Mouse (Mus musculus) embryonic facial prominence, embryonic 13.5 days (tissue): Measurements from ENCODE around the gene Hlx. TPM values are rescaled to one million over a fixed set of nuclear protein-coding genes. Genes with fewer than 3 reads are reported as not detected.
A peak's percentile ranks its signal among the peaks of the same experiment; 100 is the strongest.

Experiments
- ATAC-seq: fragments of 200-750 bp; cut with Nextera tagmentation; 2 replicates; pipeline ENCODE4 v1.8.0; 2017; ENCODE audit warnings: low read depth; ENCODE audit not compliant: insufficient number of reproducible peaks, insufficient read depth, low FRiP score, low TSS enrichment
- H3K27ac ChIP-seq: fragments of 300-500 bp; sonication (generic); 2 replicates; pipeline ENCODE4 v1.5.1; 2015; ENCODE audit warnings: moderate library complexity, mild to moderate bottlenecking, inconsistent platforms
- H3K27me3 ChIP-seq: fragments of 300-500 bp; sonication (generic); 2 replicates; pipeline ENCODE4 v1.6.1; 2015; ENCODE audit warnings: mild to moderate bottlenecking, inconsistent platforms
- H3K36me3 ChIP-seq: fragments of 300-500 bp; sonication (generic); 2 replicates; pipeline ENCODE4 v1.6.1; 2015; ENCODE audit warnings: mild to moderate bottlenecking, inconsistent platforms
- H3K4me1 ChIP-seq: fragments of 300-500 bp; sonication (generic); 2 replicates; pipeline ENCODE4 v1.6.1; 2015; ENCODE audit warnings: inconsistent platforms
- H3K4me2 ChIP-seq: fragments of 300-500 bp; sonication (generic); 2 replicates; pipeline ENCODE4 v1.6.1; 2015; ENCODE audit warnings: moderate library complexity, mild to moderate bottlenecking, inconsistent platforms
- H3K4me3 ChIP-seq: fragments of 300-500 bp; sonication (generic); 2 replicates; pipeline ENCODE4 v1.5.1; 2015; ENCODE audit warnings: mild to moderate bottlenecking, inconsistent platforms
- H3K9ac ChIP-seq: fragments of 300-500 bp; sonication (generic); 2 replicates; pipeline ENCODE4 v1.6.1; 2015; ENCODE audit warnings: mild to moderate bottlenecking, inconsistent platforms
- H3K9me3 ChIP-seq: fragments of 300-500 bp; sonication (generic); 2 replicates; pipeline ENCODE4 v1.6.1; 2016; ENCODE audit warnings: inconsistent platforms
- WGBS: fragments of 180-500 bp; shearing (Covaris S2); methylation state at CpG from one replicate; pipeline ENCODE4 v1.1.7; 2015; ENCODE audit warnings: mixed read lengths; 5-methylcytosine and 5-hydroxymethylcytosine counted together
- polyA plus RNA-seq: library from polyadenylated mRNA; unstranded; fragments of >200 nt; fragmentation: Nextera tagmentation; extraction: Ambion mirVana; gene quantifications from 2 replicates; pipeline ENCODE4 v1.2.1, GENCODE M21; 2015

Gene Hlx
- polyA plus RNA-seq, 1 experiment from 2014 or later: 13.3 TPM

- peaks cover 37% of the 10 kb centered on the region for H3K4me1 ChIP-seq
- 2% methylated on average over 18 of the region's 18 CpGs for WGBS
- H3K27me3 ChIP-seq: peaks cover 96% of the 10 kb centered on the region
- H3K36me3 ChIP-seq: no peaks in the 10 kb centered on the region
- H3K9ac ChIP-seq: peak overlapping the region; percentile 74
- peak overlapping the region; percentile 86 for H3K4me2 ChIP-seq
- H3K4me3 ChIP-seq: peak overlapping the region; percentile 59
- peak overlapping the region; percentile 71; the same call in 1 of the 2 replicates for H3K27ac ChIP-seq
- ATAC-seq: no peak
- no peaks in the 10 kb centered on the region for H3K9me3 ChIP-seq
These were observed 1.3 kb downstream of the Hlx start for GRCm38 (mm10) chr1:184731091-184731640.

- Histone ChIP-seq H3K4me3 (peak overlapping the region; percentile 59), H3K36me3 (no peaks in the 10 kb centered on the region), H3K4me2 (peak overlapping the region; percentile 86), H3K27ac (no peak overlapping the region), H3K4me1 (peaks cover 37% of the 10 kb centered on the region), H3K27me3 (peaks cover 96% of the 10 kb centered on the region), H3K9ac (peak overlapping the region; percentile 44), H3K9me3 (no peaks in the 10 kb centered on the region)
- 3% methylated on average over 12 of the region's 12 CpGs for WGBS
- no peak for ATAC-seq
These were observed 1.9 kb downstream of the Hlx start for GRCm38 (mm10) chr1:184730453-184731013.

GRCm38 (mm10) chr1:184729357-184730140, 2.9 kb downstream of the Hlx start:
- WGBS: 7% methylated on average over 19 of the region's 19 CpGs
- Histone ChIP-seq H3K27me3 (peaks cover 98% of the 10 kb centered on the region), H3K4me1 (peaks cover 45% of the 10 kb centered on the region), H3K9ac (0 out of 2 replicates have a peak overlapping the region, but pooled peaks have one; percentile 4), H3K4me2 (peak overlapping the region; percentile 86), H3K27ac (no peak overlapping the region), H3K36me3 (no peaks in the 10 kb centered on the region), H3K4me3 (peak overlapping the region; percentile 59), H3K9me3 (no peaks in the 10 kb centered on the region)
- no peak for ATAC-seq

GRCm38 (mm10) chr1:184728561-184729115, 3.8 kb downstream of the Hlx start:
- Histone ChIP-seq H3K27ac (no peak overlapping the region), H3K9me3 (no peaks in the 10 kb centered on the region), H3K4me2 (peak overlapping the region; percentile 86), H3K27me3 (peaks cover 98% of the 10 kb centered on the region), H3K4me3 (peak overlapping the region; percentile 45; the same call in 1 of the 2 replicates), H3K9ac (0 out of 2 replicates have a peak overlapping the region, but pooled peaks have one; percentile 52), H3K4me1 (peaks cover 46% of the 10 kb centered on the region), H3K36me3 (no peaks in the 10 kb centered on the region)
- no peak for ATAC-seq
- WGBS: 5% methylated on average over 6 of the region's 6 CpGs

- H3K9ac ChIP-seq: peak overlapping the region; percentile 52
These were observed 4.8 kb downstream of the Hlx start for GRCm38 (mm10) chr1:184727401-184728265.

GRCm38 (mm10) chr1:184726576-184727300, 5.7 kb downstream of the Hlx start:
- Histone ChIP-seq H3K4me1 (peaks cover 32% of the 10 kb centered on the region), H3K27ac (no peak overlapping the region), H3K9me3 (no peaks in the 10 kb centered on the region), H3K9ac (no peak overlapping the region), H3K36me3 (no peaks in the 10 kb centered on the region), H3K4me3 (peak overlapping the region; percentile 45; the same call in 1 of the 2 replicates), H3K27me3 (peaks cover 100% of the 10 kb centered on the region), H3K4me2 (peak overlapping the region; percentile 86)
- 11% methylated on average over 16 of the region's 16 CpGs for WGBS
- ATAC-seq: no peak

More at GRCm38 (mm10) chr1:184727401-184728265, 4.8 kb downstream of the Hlx start:
- H3K9me3 ChIP-seq: no peaks in the 10 kb centered on the region
- H3K4me2 ChIP-seq: peak overlapping the region; percentile 86
- H3K4me1 ChIP-seq: peaks cover 38% of the 10 kb centered on the region
- WGBS: 3% methylated on average over 49 of the region's 49 CpGs
- H3K36me3 ChIP-seq: no peaks in the 10 kb centered on the region
- no peak overlapping the region for H3K27ac ChIP-seq
- H3K4me3 ChIP-seq: peak overlapping the region; percentile 45
- H3K27me3 ChIP-seq: peaks cover 98% of the 10 kb centered on the region
- no peak for ATAC-seq

- Histone ChIP-seq H3K9me3 (no peaks in the 10 kb centered on the region), H3K4me2 (no peak overlapping the region)
- WGBS: 5% methylated on average over 11 of the region's 11 CpGs
These were observed 7.1 kb downstream of the Hlx start for GRCm38 (mm10) chr1:184725318-184725790.

GRCm38 (mm10) chr1:184724551-184725317, 7.7 kb downstream of the Hlx start:
- 3% methylated on average over 23 of the region's 23 CpGs for WGBS

More at GRCm38 (mm10) chr1:184725318-184725790, 7.1 kb downstream of the Hlx start:
- Histone ChIP-seq H3K27ac (no peak overlapping the region), H3K27me3 (peaks cover 100% of the 10 kb centered on the region), H3K4me3 (no peak overlapping the region), H3K36me3 (no peaks in the 10 kb centered on the region), H3K9ac (no peak overlapping the region), H3K4me1 (peaks cover 27% of the 10 kb centered on the region)
- ATAC-seq: no peak

GRCm38 (mm10) chr1:184723899-184724298, 8.5 kb downstream of the Hlx start:
- Histone ChIP-seq H3K27ac (no peak overlapping the region), H3K4me3 (no peak overlapping the region), H3K9me3 (no peaks in the 10 kb centered on the region), H3K27me3 (peaks cover 100% of the 10 kb centered on the region), H3K4me2 (no peak overlapping the region), H3K4me1 (peaks cover 27% of the 10 kb centered on the region), H3K9ac (no peak overlapping the region), H3K36me3 (no peaks in the 10 kb centered on the region)
- ATAC-seq: no peak
- WGBS: 2% methylated on average over 3 of the region's 3 CpGs

More at GRCm38 (mm10) chr1:184724551-184725317, 7.7 kb downstream of the Hlx start:
- H3K27me3 ChIP-seq: peaks cover 100% of the 10 kb centered on the region
- H3K27ac ChIP-seq: no peak overlapping the region
- no peak overlapping the region for H3K9ac ChIP-seq
- no peaks in the 10 kb centered on the region for H3K36me3 ChIP-seq
- H3K9me3 ChIP-seq: no peaks in the 10 kb centered on the region
- no peak overlapping the region for H3K4me3 ChIP-seq
- peaks cover 27% of the 10 kb centered on the region for H3K4me1 ChIP-seq
- no peak for ATAC-seq
- 0 out of 2 replicates have a peak overlapping the region, but pooled peaks have one; percentile 11 for H3K4me2 ChIP-seq

- no peak overlapping the region for H3K4me2 ChIP-seq
- H3K27ac ChIP-seq: no peak overlapping the region
- H3K4me1 ChIP-seq: peaks cover 18% of the 10 kb centered on the region
- no peak for ATAC-seq
- no peaks in the 10 kb centered on the region for H3K36me3 ChIP-seq
- 2% methylated on average over 9 of the region's 9 CpGs for WGBS
- H3K27me3 ChIP-seq: peaks cover 100% of the 10 kb centered on the region
- no peak overlapping the region for H3K9ac ChIP-seq
- no peak overlapping the region for H3K4me3 ChIP-seq
- no peaks in the 10 kb centered on the region for H3K9me3 ChIP-seq
These were observed 11.3 kb downstream of the Hlx start for GRCm38 (mm10) chr1:184721121-184721520.
